Mouse (Mus musculus): ENCODE measurements at regions not wholly inside any gene's neighbourhood (a gene's known extent, or its start where the extent isn't known, plus 50 kb on each side); places are given as distances from the start of the nearest gene placed in this dataset.

DNA sequence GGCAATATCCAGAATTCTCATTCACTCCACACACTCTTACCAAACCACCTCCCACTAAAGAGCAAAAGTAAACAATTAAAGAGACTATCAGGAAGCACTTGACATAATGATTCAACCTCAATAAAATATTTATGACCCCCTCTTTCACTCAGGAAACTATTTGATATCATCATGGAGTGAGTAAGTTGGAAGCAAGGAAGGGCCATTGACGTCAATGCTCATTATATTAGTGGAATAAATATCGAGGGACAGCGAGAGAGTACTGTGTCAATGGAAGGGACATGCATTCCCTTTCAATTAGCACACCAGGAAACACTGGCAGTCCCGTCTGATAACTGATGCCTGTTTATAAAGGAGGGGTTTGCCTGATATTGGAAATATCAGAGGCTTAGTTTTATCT, 358.9 kb downstream of the Kcnj2 start:
- no peak for ATAC-seq (replicated peaks; ENCODE audit: poor library complexity, severe bottlenecking)

DNA sequence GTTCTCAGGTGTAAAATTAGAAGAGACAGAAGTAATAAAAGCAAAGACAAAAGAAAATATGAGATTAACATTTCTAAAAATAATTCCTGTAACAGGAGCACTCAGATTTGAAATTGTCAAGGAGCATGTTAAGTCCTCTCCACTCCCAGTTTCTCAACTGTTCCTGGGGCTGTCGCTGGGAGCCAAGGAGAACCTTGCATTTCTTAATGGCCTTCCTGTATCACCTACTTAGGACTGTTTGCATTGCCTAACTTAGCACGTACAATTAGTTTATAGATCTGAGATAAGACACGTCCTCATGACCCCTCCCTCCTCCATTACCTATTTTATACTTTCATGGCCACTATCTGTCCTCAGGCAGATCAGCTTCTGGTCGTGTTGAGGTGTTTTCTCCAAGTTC, 360.8 kb downstream of the Kcnj2 start:
- ATAC-seq (replicated peaks; ENCODE audit: poor library complexity, severe bottlenecking), result no peak

DNA sequence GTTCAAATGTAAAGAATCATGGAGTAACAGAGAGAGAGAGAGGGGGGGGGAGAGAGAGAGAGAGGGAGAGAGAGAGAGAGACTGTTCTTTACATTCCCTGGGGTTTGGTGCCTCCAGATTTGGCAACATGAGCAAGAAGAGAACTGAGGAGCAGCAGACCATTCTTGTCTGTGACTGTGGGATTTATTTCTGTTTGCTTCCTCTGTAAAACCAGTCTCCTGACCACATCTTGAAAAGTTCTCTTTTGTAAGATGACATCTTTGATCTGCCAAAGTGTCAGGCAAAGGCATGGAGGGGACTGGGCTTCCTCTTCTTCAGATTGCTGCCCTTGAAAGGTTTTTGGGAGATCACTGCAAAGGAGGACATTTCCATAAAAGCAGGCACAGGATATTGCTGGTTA, 376.3 kb downstream of the Kcnj2 start:
- peak; percentile 52 for ATAC-seq (replicated peaks; ENCODE audit: poor library complexity, severe bottlenecking)

DNA sequence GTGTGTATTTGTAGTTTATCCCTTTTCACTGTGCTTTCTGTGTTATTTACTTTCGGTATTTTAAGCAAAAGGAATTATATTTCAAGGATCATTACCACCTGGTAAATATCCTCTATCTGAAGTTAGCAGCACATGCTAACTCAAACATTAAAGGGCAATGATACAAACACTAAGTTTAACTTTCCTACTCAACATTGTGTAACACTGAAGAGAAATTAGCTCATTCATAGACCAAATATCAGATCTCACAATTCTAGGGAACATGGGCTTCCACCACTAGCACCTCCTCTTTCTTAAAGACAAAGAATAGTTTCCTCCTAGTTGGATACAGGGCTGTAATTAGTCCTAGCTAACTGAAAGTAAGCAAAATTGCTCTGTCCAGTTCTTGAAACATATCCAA, 377.4 kb downstream of the Kcnj2 start:
- peak; percentile 36 for ATAC-seq (replicated peaks; ENCODE audit: poor library complexity, severe bottlenecking)

DNA sequence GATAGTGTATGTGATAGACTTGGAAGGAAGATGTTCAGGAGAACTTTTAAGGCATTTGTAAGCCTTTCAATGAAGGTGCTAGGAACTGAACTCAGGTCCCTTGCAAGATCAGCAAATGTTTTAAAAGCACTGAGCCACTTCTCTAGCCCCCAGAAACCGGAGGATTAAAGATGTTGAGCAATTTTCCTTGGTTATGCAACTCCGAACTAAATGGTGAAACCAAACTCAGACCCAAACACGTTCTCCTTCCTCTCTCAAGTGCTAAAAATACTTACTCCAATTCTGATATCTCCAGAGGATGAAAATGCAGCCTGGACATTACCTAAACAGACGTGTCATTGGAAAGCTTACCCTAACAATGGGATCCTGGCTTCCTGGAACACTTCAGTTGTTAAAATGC, 378.8 kb downstream of the Kcnj2 start:
- peak; percentile 81 for ATAC-seq (replicated peaks; ENCODE audit: poor library complexity, severe bottlenecking)

DNA sequence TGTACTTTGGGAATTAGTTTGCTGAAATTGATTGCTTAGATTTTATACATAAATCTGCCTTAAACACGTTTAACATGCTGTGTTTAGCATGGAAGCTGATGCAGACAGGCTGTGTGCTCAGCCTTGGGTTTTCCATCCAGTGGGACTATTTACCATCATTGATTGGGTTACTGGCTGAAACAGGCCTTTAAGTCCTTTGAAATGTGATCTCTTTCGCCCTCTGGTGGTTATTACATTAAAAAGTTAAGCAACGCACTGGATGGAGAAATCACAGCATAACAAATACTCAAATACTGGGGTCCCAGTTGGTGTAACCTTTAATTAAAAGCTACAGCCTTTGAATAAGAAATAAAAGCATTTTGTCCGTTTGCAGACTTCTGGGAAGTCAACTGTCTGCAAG, 379.8 kb downstream of the Kcnj2 start:
- peak; percentile 52 for ATAC-seq (replicated peaks; ENCODE audit: poor library complexity, severe bottlenecking)

DNA sequence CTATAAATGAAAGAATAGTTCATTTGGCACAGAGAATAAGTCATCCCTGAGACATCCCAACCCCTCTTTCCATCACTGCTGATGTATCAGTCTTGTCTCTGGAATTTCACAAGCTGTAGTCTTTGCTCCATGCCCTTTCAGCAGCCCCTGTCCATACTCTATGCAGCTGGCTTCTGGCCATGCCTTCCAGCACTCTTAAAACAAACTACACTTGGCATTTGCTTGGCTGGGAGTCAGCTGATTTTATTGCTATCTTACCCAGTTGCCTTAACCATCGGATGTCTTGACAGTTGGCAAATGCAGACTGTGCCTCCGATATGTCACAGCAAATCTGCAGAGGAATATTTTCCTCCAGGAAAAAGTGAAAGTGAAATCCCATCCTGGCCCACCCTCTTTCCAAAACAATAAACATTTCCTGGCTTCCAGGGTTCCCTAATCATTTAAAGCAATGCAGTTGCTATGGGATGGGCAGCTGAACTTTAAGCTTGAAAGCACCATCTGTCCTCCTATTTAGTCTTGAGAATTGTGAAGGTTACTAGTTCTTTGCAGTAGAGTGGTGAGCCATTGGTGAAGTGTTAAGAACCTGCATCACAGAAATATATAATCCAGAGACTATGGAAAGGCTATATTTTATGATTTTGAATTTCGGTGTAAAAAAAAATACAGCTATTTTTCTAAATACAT, 385.0 kb downstream of the Kcnj2 start:
- ATAC-seq (replicated peaks; ENCODE audit: poor library complexity, severe bottlenecking), result no peak

DNA sequence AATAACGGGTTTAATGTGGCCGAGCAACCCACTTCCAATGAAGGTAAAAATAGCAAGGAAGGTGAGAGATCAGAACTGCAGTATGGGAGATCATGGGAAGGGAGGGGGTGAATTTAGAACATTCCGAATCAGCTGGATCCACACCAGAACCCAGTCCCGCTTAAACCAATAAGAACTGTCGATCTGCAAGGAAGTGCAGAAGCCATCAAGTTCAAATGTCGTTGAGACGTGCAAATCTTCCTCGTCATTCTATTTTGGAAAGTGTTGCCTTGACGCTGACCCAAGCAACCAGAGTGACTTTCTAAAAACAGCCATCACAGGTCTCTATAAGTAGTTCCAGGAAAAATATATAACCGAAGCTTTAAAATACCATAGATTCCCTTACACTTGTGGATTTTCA, 394.1 kb downstream of the Kcnj2 start:
- no peak for ATAC-seq (replicated peaks; ENCODE audit: poor library complexity, severe bottlenecking)

DNA sequence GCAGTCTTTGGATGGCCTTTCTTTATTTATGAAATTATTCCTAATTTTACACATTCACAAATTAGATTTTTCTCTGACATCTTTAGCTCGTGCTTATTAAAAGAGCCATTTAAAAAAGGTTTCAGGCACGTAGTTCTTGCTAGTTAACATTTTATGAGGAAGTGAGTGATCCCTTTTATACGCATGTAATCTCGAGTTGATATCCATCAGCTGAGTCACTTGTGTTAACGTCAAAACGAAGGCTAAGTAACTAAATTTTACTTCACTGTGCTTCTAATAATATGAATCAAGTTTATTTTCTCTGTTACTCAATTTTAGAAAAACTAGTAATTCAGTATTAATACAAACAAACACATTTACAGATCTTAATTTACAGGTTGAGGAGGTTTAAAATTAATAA, 419.0 kb downstream of the Kcnj2 start:
- ATAC-seq (replicated peaks; ENCODE audit: poor library complexity, severe bottlenecking), result no peak

DNA sequence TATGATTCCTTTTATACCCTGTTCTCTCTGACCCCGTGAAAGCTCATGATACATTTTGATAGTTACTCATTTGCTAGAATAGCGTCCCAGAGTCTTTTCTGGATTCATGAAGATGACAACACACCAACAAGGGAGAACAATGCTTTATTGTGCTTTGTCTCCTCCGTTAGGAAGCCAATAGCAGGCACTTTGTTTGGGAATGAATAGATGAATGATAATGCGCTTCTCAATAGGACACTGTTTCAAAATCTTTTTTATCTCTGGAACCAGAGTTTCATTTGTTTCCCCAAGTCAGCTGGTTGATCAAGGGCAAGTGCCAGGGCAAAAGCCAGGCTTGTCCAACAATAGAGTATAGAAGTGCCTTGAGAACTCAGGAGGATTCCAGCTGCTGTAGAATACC, 446.5 kb downstream of the Kcnj2 start:
- ATAC-seq (replicated peaks; ENCODE audit: poor library complexity, severe bottlenecking), result no peak

DNA sequence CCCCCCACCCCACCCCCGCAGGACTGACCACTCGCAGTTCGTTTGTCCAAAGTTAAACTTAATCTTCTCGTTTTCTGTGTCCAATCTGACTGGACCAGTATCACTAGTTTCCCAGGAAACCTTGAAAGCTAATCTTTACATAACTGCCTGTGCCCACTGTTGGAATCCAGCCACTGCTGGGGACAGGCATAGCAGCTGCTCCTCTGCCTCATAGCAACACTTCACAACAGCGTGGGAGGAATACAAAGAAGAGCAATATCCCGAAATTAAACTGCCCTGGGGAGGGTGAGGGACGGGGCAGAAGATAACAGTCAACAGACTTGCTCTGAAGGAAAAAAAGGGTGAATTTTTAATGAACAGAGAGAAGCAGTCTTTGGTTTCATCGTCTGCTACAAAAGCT, 456.8 kb downstream of the Kcnj2 start:
- ATAC-seq (replicated peaks; ENCODE audit: poor library complexity, severe bottlenecking), result no peak

DNA sequence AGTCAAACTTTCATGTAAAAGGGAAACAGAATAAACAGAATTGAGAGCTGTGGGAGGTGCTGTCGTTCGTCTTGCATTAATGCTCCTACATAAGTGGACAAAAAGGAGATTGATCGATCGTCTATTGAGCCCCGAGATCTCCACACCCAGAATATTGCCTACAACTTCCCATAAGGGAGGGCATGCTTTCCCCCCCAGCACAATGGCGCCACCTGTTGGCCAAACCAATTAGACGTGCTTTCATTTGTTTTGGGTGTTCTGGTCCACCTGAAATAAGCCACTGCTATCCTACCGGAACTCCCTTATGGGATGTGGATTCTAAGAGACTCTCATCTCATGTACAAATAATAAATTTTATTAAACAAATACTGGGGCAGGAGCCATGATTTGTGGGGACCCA, 457.5 kb downstream of the Kcnj2 start:
- ATAC-seq (replicated peaks; ENCODE audit: poor library complexity, severe bottlenecking), result peak; percentile 88

DNA sequence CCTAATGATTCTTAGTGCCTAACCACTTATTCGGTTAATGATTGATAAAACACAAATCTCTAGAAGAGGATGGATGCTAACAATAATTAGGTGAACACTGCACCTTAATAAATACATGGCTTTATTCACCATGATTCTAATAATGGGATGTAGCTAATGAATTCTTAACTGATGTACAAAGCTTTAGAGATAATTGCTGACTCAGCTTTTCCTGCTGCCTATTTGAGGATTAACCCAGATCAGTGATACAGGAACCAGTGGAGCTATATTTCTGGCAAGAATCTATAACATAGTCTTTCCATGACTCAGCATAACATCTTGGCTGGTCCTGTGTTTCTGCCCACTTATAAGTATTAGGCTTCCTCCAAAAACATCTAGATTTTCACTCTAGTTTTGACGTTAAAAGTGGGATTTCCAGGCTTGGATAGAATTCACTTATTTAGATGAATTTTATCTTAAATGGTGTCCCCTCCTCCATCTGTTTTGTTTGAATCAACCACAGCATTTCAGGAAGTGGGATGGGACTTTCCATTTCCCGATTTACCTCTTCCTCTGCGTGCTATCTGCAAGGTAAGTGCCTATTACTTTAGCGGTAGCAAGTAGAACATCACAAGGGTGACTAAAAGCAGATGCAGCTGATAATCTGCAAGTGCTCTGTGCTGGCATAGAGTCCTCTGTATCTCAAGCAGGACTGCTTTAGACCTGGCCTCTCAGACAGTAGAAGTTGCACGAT, 460.2 kb downstream of the Kcnj2 start:
- ATAC-seq (replicated peaks; ENCODE audit: poor library complexity, severe bottlenecking), result peak; percentile 54; the same call in 1 of the 2 replicates

DNA sequence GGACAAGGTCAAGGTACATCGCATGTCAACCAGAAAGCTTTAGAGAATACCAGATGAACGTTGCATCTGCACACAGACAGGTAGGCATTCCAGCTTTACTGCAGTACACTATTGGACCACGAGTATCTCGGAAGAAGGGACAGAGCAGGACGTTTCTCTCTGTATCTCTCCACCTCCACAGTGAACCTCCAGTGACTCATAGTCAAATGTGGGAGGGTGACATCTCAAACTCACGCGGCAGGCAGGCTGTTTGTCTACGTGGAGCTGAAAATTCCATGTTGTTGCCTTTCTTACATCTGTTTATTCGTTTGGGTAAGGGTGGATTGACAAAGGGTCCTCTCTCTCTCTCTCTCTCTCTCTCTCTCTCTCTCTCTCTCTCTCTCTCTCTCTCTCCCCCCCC, 463.6 kb downstream of the Kcnj2 start:
- ATAC-seq (replicated peaks; ENCODE audit: poor library complexity, severe bottlenecking), result no peak

DNA sequence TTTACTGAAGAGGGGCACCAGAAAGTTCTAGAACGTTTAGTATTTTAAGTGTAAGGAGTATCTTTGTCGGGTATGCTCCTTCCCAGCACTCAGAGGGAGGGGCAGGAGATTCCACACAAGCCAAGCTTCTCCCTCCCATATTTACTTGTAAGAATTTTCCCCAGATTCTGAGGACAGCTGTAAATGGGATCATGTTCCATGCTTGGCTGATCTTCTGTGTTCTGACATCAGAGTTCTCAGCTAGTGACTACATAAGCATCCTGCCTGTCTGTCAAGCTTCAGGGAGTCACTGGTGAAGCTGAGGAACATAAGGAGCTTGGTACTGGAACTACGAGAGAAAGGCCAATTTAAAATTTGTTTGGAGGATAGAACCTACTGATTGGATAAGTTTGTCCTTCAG, 464.9 kb downstream of the Kcnj2 start:
- no peak for ATAC-seq (replicated peaks; ENCODE audit: poor library complexity, severe bottlenecking)

DNA sequence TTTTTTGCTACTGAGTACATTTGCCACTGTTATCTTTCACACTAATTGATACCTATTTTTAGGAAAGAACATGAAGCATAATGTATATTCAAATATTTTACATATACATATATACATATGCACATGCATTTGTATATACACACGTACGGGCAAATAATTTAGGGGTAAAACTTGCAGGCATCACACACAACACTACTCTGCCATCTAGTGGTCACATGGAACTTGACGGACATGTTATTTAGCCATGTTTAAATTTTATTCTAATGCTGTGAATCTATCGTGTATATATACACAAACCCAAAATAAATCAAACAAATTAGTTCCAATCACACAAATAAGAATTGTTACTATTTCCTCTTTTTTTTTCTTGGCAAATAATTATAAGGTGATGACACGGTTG, 466.5 kb downstream of the Kcnj2 start:
- ATAC-seq (replicated peaks; ENCODE audit: poor library complexity, severe bottlenecking), result peak; percentile 57; the same call in 1 of the 2 replicates

DNA sequence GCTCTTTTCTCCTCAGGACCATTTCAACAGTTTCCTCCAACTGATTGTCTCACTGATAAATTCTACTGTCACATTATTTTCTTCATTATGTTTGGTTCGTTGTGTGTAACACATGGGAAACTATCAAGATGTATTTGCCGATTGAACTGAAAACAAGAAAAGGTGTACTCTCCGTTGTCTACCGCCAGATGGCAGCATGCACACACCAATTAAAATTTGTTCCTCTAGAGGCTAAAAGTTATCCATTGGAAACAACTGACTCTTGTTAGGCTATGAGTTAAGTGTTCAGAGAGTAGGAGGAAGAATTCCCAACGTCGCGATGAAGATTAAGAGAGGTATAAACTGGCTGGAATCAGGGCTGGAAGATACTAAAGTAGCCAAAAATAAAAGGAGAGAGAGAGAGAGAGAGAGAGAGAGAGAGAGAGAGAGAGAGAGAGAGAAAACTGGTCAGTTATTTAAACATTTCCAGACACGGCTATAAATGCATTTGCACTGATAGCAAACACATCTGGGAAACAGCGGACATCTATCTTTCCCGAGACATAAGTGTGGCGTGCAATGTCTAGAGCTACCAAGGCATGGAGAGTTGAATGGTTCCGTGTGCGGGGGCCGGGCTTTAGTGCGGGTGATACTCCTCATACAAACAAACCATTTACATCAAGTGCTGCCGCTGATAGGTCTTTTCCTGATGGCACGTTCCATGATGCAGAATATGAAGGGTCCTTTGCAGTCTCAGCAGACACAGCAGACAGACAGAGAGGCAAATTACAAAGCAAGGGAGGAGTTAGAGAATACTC, 470.3 kb downstream of the Kcnj2 start:
- ATAC-seq (replicated peaks; ENCODE audit: poor library complexity, severe bottlenecking), result peak; percentile 49; the same call in 1 of the 2 replicates

DNA sequence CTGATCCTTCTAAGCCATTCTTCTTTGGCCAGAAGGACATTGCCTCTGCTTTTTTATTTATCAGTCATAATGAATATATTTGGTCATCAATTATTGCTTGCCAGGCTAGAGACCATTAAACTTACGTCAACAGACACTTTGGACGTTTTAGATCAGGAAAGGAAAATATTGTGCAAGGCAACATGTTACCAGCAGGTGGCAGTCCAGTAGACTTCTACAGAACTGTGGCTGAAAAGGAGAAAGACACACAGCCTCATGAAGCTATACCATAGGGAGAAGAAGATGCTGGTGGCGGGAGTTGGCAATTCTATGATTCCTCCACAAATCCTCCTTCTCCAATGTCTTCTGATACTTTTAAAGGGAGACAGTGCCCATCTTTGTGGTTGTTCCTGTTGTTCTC, 471.7 kb downstream of the Kcnj2 start:
- peak; percentile 83 for ATAC-seq (replicated peaks; ENCODE audit: poor library complexity, severe bottlenecking)

DNA sequence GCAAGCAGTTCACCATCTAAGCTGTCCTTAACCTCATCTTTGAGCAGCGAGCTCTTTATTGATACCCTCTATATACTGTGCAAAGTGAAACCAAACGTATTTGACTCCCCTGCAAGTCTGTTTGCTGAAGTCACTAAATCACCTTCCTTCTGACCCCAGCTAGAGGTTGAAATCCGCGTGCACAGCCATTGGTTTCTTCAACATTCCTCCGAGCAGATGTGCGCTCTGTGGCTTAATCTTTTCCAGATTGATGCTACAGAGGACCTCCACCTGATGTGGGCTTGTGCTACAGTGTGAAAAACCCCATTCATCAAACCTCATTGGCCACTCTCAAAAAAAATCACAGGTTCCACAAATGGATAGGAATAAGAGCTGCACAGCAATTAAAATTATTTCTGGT, 474.0 kb downstream of the Kcnj2 start:
- no peak for ATAC-seq (replicated peaks; ENCODE audit: poor library complexity, severe bottlenecking)

DNA sequence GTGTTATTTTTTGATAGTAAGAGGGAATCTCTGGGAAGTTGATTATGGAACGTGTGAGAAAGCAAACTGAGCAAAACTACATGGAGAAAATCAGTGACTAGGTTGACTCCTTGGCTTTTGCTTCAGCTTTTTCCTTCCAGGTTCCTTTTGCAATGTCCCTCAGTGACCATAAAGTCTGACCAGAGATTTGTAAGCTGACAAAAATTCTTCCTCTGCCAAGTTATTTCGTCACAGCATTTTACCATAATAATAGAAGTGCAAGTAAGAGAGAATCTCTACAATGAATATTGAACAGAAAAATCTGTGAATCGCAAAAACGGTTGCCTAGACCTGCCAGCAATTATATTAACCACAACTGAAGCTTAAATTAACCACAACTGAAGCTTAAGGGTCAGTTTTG, 479.3 kb downstream of the Kcnj2 start:
- ATAC-seq (replicated peaks; ENCODE audit: poor library complexity, severe bottlenecking), result no peak

DNA sequence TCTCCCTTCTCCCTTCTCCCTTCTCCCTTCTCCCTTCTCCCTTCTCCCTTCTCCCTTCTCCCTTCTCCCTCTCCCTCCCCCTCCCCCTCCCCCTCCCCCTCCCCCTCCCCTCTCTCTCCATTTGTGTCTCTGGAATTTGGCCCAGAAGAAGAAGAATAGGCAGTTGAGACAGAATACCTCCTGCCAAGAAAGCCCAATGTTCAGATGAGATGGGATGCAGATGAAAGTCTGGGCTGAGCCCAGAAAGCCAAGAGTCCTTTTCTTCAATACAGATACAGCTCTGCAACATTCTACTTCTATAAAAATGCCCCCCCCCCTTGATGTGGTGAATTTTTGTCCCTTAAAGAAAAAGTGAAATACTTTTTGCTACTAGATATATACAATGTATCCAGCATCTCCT, 489.2 kb downstream of the Kcnj2 start:
- no peak for ATAC-seq (replicated peaks; ENCODE audit: poor library complexity, severe bottlenecking)

Measured in granulocyte monocyte progenitor cell, adult 5-6 weeks (primary cell).